Mouse (Mus musculus) gastrocnemius, postnatal 36 days (tissue): ENCODE data around the gene Tefm. TPM values are rescaled to one million over a fixed set of nuclear protein-coding genes. Genes with fewer than 3 reads are reported as not detected.
"Not testable (repeated sequence)": the region's sequence is repeated elsewhere in the genome, so short reads cannot be mapped to it uniquely, and the experiment has no call there.

ENCODE experiments used
- DNase-seq, 2 experiments: peaks; one replicate each; pipeline ENCODE4 v3.0.0; 2022
- intact Hi-C: fragments of 180-260 bp; cut with DNase I; formaldehyde crosslinking; loops from one replicate; pipeline ENCODE4 v1.15.1; 2025
- long read RNA-seq, 2 experiments: library from polyadenylated mRNA; stranded (forward); transcript quantifications; one replicate each; pipeline ENCODE4 v2.0.0; 2021
- total RNA-seq, 2 experiments: library from RNA; stranded (reverse); gene quantifications; 2 replicates each; pipeline ENCODE4 v1.2.3; 2021

The Tefm gene
- 10 to 100 TPM; 16.5 to 20.6 TPM for total RNA-seq
- long read RNA-seq, experiment 1, transcript Tefm-201 (4 exons, 1,309 nt), result major isoform, 19 of 27 reads
- long read RNA-seq, experiment 1, partial matches to known transcripts, result 1 of 27 reads
- long read RNA-seq, experiment 1, other reads (novel, unspliced or antisense), result 7 of 27 reads
- long read RNA-seq, experiment 2, transcript Tefm-201 (4 exons, 1,309 nt), result major isoform, 34 of 43 reads
- long read RNA-seq, experiment 2, partial matches to known transcripts, result 2 of 43 reads
- long read RNA-seq, experiment 2, other reads (novel, unspliced or antisense), result 7 of 43 reads

GRCm38 (mm10) chr11:80141825-80142521 is at the start of gene Tefm:
TSS of gene Tefm (minus strand) at chr11:80142175.
- intact Hi-C loops, result no loop called here
- peak; percentile 82 to 85 for DNase-seq

GRCm38 (mm10) chr11:80190280-80190679 is 48.3 kb upstream of the Tefm start:
- intact Hi-C loops, result no loop called here
- DNase-seq, result no peak

- intact Hi-C loops, DNase-seq: not testable (repeated sequence)
These were observed 43.5 kb upstream of the Tefm start for GRCm38 (mm10) chr11:80185441-80185976.

GRCm38 (mm10) chr11:80184531-80185071 is 42.6 kb upstream of the Tefm start:
- no peak for DNase-seq
- intact Hi-C loops, result no loop called here

- intact Hi-C loops, result no loop called here
- peak; percentile 90 to 97 for DNase-seq
These were observed 41.8 kb upstream of the Tefm start, which contains the start of gene Rnf135 for GRCm38 (mm10) chr11:80183705-80184255. TSS of gene Rnf135 (plus strand) at chr11:80183851.

- intact Hi-C loops, result not testable (repeated sequence)
These were observed 41.2 kb upstream of the Tefm start for GRCm38 (mm10) chr11:80183054-80183704.

GRCm38 (mm10) chr11:80181021-80181749 is 39.2 kb upstream of the Tefm start:
- DNase-seq, result no peak
- intact Hi-C loops, result no loop called here

More at GRCm38 (mm10) chr11:80183054-80183704, 41.2 kb upstream of the Tefm start:
- DNase-seq, result not testable (repeated sequence)

GRCm38 (mm10) chr11:80178316-80178715 is 36.3 kb upstream of the Tefm start:
- intact Hi-C loops, result no loop called here
- no peak for DNase-seq

- no peak for DNase-seq
- intact Hi-C loops, result no loop called here
These were observed 35.2 kb upstream of the Tefm start for GRCm38 (mm10) chr11:80176911-80177895.

- DNase-seq, result no peak
- intact Hi-C loops, result no loop called here
These were observed 32.1 kb upstream of the Tefm start for GRCm38 (mm10) chr11:80173963-80174670.

GRCm38 (mm10) chr11:80171884-80172283 is 29.9 kb upstream of the Tefm start:
- DNase-seq, result no peak
- intact Hi-C loops, result no loop called here

- DNase-seq, result no peak
- intact Hi-C loops, result no loop called here
These were observed 28.4 kb upstream of the Tefm start for GRCm38 (mm10) chr11:80170351-80170750.

GRCm38 (mm10) chr11:80169629-80170028 is 27.7 kb upstream of the Tefm start:
- DNase-seq, result no peak
- intact Hi-C loops, result no loop called here

GRCm38 (mm10) chr11:80168611-80169249 is 26.8 kb upstream of the Tefm start:
- DNase-seq, result no peak
- intact Hi-C loops, result no loop called here

- DNase-seq, result no peak
- intact Hi-C loops, result no loop called here
These were observed 26.1 kb upstream of the Tefm start for GRCm38 (mm10) chr11:80168121-80168520.

GRCm38 (mm10) chr11:80164224-80164623 is 22.2 kb upstream of the Tefm start:
- intact Hi-C loops, result no loop called here
- DNase-seq, result no peak

- intact Hi-C loops, result no loop called here
- DNase-seq, result no peak
These were observed 21.6 kb upstream of the Tefm start for GRCm38 (mm10) chr11:80163362-80164116.
